Mouse (Mus musculus) cerebellum, adult 18-20 months (tissue): Measurements from ENCODE around the gene Jak1.

ENCODE experiments used
- DNase-seq, 2 experiments: peaks; one replicate each; pipeline ENCODE4 v3.0.0; 2021

Jak1 gene

GRCm38 (mm10) chr4:101182603-101183011 lies 82.5 kb downstream of the Jak1 start:
- no peak for DNase-seq

GRCm38 (mm10) chr4:101180681-101181080 lies 84.4 kb downstream of the Jak1 start:
- DNase-seq = no peak

GRCm38 (mm10) chr4:101179836-101180235 lies 85.2 kb downstream of the Jak1 start:
- DNase-seq = no peak

- DNase-seq = no peak
These were observed 86.0 kb downstream of the Jak1 start for GRCm38 (mm10) chr4:101179076-101179475.

- DNase-seq = no peak
These were observed 87.3 kb downstream of the Jak1 start for GRCm38 (mm10) chr4:101177796-101178195.

- no peak for DNase-seq
These were observed 89.0 kb downstream of the Jak1 start for GRCm38 (mm10) chr4:101176123-101176522.

GRCm38 (mm10) chr4:101174916-101175625 lies 90.0 kb downstream of the Jak1 start:
- no peak for DNase-seq

GRCm38 (mm10) chr4:101172738-101173137 lies 92.3 kb downstream of the Jak1 start:
- no peak for DNase-seq

GRCm38 (mm10) chr4:101168189-101168778 lies 96.8 kb downstream of the Jak1 start:
- DNase-seq = peak; percentile 56 to 68

GRCm38 (mm10) chr4:101167777-101168176 lies 97.3 kb downstream of the Jak1 start:
- no peak for DNase-seq

GRCm38 (mm10) chr4:101165776-101166175 lies 99.3 kb downstream of the Jak1 start:
- no peak for DNase-seq

GRCm38 (mm10) chr4:101164673-101165072 lies 100.4 kb downstream of the Jak1 start:
- DNase-seq = no peak

GRCm38 (mm10) chr4:101164189-101164588 lies 100.9 kb downstream of the Jak1 start:
- DNase-seq = no peak

GRCm38 (mm10) chr4:101160821-101161220 lies 104.3 kb downstream of the Jak1 start:
- no peak for DNase-seq

- DNase-seq = no peak
These were observed 105.8 kb downstream of the Jak1 start for GRCm38 (mm10) chr4:101159191-101159764.

- DNase-seq = peak in 1 of 2 experiments; percentile 19
These were observed 106.8 kb downstream of the Jak1 start for GRCm38 (mm10) chr4:101158282-101158681.

GRCm38 (mm10) chr4:101157476-101157875 lies 107.6 kb downstream of the Jak1 start:
- DNase-seq = no peak

- no peak for DNase-seq
These were observed 109.5 kb downstream of the Jak1 start for GRCm38 (mm10) chr4:101155541-101155940.

GRCm38 (mm10) chr4:101146891-101147655 lies 118.0 kb downstream of the Jak1 start:
- DNase-seq = no peak

- DNase-seq = peak; percentile 79 to 82
These were observed 118.9 kb downstream of the Jak1 start for GRCm38 (mm10) chr4:101146047-101146745.

- no peak for DNase-seq
These were observed 120.3 kb downstream of the Jak1 start for GRCm38 (mm10) chr4:101144790-101145189.

GRCm38 (mm10) chr4:101144361-101144760 lies 120.7 kb downstream of the Jak1 start:
- no peak for DNase-seq

- no peak for DNase-seq
These were observed 121.2 kb downstream of the Jak1 start for GRCm38 (mm10) chr4:101143901-101144300.
